Mouse (Mus musculus) mouse trophoblast stem cell (cell line): ENCODE measurements around the gene Asic5.

Experiments
- in situ Hi-C, 2 experiments: fragments of 300-500 bp; cut with MseI, MboI; formaldehyde crosslinking; loops; 2 replicates in 1 of 2; 3 replicates in 1 of 2; pipeline ENCODE4 v1.15.1; 2025

The Asic5 gene

DNA sequence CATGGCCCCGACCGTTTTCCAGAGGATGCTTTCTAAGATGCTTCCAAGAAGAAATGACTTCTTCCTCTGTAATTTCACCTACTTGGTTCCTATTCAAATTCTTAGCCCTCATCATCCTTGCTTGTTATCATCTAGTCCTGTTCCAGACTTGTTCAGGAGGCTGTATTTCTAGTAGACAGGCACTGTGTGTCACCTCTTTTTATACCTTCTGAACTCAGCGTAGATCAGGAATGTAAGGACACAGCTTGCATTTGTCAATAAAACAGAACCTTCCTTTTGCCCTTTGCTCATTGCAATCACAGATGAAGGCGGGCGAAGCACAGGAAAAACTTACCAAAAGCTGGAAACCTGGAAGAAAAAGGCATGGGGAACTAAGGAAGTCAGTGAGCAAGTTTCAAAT is at the start of gene Asic5:
Gene Asic5 (plus strand): TSS at position 301 of the 400 bp plus-strand sequence.
- in situ Hi-C loops, result no loop called here

DNA sequence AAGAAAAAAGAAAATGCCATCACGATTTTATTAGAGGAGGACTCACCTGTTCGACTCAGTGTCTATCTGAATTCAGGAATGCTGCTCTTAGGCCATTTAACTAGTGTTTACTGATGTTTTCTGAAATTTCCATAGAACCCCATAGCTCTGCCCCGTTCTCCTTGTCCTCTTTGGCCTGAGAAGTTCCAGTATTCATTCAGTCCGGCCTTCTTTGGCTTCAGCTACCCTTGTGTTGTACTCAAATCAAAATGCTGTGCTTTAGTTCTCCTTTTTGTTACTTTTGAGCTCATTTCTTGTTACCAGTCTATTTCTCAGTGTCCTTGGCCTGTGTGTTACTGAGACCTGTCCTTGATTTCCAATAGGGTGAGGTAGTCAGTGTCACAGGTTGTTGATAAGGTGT is 48.7 kb upstream of the Asic5 start:
- in situ Hi-C loops, result no loop called here

DNA sequence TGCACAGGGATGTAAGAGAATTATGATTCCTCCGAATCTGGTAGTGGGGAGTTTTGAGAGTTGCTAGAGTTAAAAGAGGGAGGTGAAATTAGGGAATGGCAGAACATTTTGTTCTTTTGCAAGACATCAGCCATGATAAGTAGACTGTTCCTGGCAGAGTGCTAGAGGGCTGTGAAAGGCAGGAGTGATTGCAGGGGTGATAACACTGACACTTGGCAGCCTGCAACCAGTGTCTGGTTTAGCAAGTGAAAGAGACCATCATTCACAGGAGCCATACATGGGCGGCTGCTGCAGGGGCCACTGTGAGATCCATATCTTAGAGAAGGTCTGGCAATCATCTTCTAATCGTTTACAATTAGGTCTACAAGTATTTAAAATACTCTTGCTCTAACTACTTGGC is 43.2 kb upstream of the Asic5 start:
- in situ Hi-C loops, result no loop called here

DNA sequence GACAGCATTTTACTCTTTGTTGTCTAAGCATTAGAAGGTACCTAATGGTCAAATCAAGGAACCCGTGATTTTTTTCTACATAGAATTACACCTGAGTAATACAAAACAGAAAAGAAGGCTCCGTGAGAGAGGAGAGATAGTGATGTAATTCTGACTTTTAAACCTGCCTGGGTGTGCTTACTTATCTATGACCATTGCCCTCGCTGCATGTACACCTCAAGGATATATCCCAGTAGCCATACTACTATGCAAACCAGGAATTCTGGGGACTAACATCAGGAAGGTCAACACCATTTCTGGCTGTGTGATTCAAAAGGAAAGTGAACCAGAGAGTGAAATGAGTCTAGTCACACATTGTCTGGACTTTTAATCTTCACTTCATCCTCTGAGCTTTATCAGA is 39.7 kb upstream of the Asic5 start:
- in situ Hi-C loops, result no loop called here

DNA sequence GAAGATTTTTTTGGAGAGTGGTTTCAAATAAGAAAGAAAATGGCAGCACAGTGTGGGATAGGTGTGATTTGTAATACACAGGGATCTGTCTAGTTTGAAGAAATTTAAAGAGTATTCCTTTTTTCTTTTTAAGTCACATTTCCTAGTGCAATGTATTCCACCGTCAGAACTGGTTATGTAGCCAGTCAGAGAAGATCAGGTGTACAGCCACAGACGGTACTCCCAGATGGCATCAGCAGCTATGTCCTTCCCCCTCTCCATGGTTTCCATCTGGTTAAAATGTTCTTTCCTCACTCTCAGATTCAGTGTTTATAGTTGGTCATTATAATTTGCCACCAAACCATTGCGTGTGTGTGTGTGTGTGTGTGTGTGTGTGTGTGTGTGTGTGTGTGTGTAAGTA is 39.0 kb upstream of the Asic5 start:
- in situ Hi-C loops, result no loop called here

DNA sequence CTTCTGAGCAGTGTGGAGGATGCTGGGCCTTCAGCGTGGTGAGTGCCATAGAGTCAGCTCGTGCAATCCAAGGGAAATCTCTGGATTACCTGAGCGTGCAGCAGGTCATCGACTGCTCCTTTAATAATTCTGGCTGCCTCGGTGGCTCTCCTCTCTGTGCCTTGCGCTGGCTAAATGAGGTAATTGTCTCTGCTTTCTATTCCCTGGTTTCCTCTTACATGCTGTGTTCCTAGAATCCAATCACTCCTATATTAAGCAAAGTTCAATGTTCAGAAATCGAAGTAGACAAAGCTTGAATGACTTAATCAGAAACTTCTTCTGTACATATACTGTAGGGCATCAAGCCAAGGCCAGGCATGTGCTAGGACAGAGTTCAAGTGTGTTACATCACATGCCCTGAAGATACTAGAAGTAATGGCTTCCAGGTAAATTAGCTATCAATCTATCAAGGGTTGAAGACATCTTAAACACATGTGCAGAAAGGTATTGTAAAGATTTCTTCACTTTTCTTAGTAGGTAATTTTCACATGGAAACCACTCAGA is 37.2 kb upstream of the Asic5 start:
- in situ Hi-C loops, result no loop called here

DNA sequence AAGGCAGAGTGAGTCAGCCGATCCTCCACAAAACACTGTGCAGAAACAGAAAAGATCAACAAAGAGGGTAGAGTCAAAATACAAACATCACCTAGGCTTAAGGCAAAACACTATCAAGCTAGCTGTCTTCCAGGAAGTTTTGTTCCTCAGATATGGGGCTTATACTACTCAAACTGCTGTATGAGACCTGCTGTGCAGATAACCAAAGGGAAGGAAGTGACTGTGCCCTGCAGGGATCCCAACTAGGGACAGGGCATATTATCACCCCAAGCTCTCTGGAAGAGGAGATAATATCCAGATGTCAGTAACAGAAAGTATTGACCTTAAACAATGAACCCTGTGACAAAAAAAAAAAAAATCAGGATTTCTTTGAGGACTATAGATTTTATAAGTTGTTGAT is 33.0 kb upstream of the Asic5 start:
- in situ Hi-C loops, result no loop called here

DNA sequence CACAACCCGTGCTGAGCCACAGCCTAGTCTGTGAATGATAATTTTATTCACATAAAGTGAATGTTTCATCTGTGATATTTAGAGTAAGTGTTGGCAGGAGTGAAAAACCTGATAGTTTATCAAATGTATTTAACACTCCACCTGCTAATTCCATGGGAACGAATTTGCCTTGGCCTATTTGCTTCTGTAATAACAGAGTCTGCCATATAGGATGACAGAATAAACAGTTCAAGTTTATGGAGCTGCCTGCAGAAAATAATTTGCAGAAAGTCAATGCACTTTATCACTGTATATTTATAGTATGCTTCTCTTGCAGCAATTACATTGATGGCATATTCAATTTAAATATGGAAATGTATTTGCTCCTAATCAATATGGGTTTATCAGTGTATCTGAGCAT is 30.3 kb upstream of the Asic5 start:
- in situ Hi-C loops, result no loop called here

DNA sequence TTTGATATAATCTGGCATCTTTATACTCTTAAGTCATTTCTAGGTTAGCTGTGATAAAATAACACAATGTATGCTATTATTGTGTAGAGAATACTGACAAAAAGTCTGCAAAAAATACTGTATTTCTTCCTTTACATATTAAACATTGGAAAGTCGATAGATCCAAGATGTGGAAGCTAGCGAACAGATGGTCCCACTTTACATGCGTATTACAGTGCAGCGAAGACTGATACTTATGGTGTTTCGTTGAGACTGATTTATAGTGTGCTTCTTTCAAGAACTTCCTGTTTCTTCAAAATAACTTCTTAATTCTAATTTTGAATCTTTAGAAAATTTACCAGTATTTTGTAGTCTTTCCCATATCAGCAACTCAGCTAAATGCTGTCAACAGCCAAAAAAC is 24.6 kb upstream of the Asic5 start:
- in situ Hi-C loops, result no loop called here

DNA sequence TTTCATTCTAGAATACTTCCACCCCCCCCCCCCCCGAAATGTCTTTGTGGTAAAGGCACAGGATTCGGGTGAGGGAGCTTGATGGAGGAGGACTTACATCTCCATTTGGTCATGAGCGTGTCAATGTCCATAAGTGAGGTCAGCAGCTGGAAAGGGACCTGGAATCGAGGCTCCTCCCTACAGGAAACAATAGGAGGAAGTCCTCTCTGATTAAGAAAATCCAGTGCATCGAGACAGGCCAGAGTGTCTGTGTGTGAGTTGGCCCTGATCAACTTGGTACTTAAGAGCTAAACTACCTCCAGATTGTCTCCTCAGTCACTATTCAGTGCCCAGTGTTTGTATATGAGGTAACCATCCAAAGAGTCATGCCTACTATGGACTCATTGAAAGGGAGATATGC is 20.8 kb upstream of the Asic5 start:
- in situ Hi-C loops, result no loop called here

DNA sequence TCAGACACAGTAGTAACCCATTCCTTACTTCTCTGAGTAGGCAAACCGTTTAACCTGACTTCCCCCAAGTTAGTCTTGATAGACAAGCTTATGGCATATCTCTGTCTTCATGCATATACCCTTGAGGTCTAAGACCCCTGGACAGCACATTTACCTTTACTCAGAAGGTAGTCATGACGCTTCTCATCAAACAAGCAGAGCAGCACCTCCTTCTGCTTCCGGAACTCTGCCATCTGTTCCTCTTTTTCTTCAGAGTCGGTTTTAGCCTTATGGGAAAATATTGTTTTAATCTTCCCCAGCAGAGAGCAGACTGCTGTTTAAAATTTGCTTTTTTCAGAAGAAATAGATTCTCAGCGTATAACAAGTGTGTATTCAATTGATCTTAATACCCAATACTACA is 18.3 kb upstream of the Asic5 start:
- in situ Hi-C loops, result no loop called here

DNA sequence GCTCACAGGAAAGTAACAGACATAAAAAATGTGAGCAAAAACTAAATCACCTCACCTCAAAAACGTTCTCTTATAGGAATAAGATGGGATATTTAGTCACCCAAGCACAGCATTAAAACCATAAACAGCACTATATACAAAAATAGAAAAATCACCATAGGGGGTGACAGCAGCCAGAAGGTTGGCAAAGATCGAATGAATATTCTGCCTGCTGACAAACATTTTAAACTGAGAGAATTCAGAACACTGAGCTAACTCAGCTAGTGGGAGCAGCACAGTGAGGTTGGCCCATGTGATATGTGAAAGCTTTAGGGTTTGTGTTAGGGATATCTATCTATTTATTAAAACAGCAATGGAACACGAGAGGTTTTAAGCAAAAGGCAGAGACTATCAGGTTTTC is 17.5 kb upstream of the Asic5 start:
- in situ Hi-C loops, result no loop called here

DNA sequence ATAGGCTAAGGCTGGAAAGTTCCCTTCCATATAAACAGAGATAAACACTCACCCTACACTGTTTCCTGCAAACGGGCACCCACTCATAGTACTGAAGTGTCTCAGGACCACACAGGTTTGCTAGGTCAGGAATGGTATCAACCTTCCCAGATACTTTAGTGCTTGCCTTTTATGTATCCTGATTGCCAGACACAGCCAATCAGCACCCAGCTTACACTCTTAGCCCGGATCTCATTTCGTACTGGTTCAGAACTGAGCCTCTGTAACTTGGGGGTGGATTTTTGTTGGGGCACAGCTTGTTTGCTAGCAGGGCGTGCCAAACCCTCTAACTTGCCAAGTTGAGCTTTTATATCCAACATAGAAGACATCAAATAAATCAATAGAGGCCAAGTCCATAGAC is 6.5 kb upstream of the Asic5 start:
- in situ Hi-C loops, result no loop called here

DNA sequence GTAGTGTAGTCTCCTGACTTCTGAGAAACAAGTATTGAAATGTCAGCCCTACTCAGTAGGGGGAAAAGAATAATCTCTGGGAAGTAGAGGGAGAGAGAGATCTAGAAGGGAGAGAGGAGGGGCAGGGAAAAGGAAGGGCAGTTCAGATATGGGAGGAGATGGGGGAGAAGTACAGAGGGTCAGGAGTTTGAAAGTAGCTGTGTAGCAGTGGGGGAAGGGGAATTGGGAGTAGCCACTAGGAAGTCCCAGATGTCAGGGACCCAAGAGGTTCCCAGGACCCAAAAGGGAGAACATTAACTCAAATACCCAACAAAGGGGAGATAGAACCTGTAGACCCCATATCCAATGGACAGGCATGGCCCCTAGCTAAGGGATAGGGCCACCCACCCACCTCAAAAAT is 6.0 kb upstream of the Asic5 start, which contains the start of gene Tdo2:
Gene Tdo2 (minus strand): TSS at position 101 of the 400 bp plus-strand sequence.
- in situ Hi-C loops, result no loop called here

DNA sequence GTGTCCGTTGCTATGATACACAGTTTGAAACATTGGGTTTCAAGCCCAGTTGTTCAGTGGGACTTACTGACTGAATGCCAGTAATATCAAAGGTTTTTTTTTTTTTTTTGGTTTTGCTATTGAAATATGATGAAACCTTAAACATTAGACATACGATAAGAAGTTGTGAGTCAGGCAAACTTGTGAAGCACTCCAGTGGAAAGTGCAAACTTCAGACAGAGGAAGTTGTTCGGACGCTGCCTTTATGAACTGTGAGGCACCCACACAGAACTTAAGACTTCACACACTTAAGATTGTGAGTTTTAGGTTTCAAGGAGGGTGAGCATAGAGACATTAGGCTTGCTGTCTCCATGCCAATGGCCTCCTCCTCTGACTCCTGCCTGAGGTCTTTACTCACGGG is 514 bp upstream of the Asic5 start:
- in situ Hi-C loops, result no loop called here

DNA sequence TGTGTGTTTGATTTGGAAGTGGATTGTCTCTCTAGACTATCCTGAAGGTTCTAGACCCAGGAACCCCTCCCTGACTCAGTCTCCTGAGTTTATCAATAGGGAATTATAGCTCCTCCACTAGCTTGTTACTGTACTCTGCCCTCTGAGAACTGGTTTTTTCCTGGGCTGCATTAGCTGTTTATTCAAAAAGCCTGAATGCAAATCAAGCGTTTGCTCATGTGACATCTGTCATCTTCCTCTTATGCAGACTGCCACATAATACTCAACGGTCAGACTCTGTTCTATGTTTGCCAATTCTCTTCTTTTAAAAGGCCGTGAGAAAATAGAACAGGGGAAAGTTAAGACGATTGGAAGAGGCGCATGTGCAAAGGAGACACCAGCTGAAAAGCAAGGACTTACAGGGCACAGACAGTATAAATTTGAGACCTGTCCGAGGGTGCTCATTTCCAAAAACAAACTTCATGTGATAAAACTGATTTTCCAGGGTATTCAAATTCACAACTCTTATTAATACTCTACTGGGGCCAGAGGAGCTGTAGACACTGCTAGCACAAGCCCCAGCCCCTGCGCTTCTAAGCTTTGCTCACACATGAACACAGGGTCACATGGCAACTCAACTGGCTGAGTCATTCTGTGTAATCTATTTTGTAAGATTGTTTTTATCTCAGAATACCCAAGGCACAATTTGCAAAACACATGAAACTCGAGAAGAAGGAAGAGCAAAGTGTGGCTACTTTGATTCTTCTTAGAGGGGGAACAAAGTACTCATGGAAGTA is 1.2 kb downstream of the Asic5 start:
- in situ Hi-C loops, result no loop called here

DNA sequence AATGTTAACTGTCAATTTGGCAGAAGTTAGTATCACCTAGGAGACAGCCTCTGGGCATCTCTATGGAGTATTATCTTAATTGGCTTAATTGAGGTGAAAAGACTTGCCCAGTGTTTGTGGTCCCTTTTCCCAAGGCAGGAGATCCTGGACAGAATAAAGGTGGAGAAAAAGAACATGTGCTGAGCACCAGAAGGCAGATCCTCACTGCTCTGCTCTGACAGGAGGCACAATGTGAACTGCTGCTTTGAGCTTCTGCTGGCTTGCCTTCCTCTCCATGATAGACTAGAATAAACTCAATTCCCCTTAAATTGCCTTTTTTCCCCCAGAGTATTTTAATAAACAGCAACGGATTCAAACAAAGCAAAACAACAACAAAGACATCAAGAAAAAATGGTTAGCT is 3.0 kb downstream of the Asic5 start:
- in situ Hi-C loops, result no loop called here

DNA sequence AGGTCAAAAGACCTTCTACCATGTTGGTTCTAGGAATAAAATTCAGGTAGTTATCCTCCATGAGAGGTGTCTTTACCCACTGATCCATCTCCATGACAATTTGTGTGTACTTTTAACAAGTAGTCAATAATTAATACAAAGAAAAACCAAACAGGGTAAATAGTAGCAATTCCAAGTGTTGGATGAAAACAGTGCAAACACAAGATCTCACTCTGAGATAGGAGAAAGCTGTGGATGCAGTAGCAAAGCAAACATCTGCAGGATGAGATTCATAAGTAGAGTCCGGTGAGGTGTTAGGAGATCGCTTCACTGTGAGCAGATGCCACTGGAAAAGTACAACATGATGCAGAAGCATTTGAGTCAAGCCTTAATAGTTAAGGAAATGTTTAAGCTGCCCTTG is 4.0 kb downstream of the Asic5 start:
- in situ Hi-C loops, result no loop called here

DNA sequence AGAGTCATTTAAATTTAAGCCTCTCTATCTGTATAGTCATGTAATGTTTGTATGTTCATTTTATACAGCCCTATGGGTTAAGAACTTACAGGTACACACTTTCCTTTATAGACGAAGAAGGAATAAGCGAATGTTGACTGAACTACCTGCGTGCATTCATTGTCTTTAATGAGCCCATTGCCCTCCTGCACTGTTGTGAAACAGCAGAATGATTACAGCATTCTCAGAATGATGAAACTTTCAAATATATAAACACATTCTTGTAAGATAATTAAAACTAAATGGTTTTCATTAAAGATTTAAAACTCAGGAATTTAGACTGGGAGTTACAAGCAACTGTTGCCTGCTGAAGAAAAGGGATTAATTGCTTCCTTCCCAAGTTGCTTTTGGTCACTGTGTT is 5.5 kb downstream of the Asic5 start:
- in situ Hi-C loops, result no loop called here

DNA sequence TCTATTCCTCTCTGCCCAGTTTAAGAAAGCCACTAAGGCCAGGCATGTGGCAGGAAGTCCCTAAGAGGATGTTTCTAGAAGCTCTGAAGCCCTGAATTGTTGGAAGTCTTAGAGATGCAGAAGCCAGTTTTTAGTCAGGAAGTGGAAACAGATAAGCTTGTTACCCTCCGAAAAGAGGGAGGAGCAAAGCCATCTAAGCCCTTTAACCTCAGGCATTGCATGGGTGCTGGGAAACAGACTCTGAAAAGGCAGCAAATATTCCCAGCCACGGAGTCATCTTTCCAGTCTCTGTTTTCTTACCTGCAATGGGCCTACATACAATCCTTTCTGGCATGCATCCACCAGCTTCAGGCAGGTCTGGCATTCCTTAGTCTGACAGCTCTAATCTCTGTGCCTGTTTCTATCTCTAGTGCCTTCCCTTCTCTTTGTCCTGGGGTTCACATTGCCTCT is 7.6 kb downstream of the Asic5 start:
- in situ Hi-C loops, result no loop called here

DNA sequence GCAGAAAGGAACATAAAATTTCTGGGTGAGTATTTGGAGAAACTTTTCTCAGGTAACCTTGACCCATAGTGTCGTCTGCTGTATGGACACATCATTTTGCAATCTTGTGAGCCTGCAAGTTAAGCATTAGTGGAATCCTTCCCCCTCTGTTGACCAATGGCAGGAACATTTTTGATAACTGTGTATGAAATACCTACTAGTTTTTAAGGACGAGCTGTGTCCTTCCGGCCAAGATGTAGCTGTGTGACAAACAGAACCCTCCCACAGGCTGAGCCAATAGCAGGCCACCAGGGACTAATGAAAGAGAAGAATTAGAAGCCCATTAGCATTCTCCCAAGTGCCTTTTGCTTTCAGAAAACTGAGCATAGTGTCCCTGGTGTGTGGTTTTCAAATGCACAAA is 8.4 kb downstream of the Asic5 start:
- in situ Hi-C loops, result no loop called here

DNA sequence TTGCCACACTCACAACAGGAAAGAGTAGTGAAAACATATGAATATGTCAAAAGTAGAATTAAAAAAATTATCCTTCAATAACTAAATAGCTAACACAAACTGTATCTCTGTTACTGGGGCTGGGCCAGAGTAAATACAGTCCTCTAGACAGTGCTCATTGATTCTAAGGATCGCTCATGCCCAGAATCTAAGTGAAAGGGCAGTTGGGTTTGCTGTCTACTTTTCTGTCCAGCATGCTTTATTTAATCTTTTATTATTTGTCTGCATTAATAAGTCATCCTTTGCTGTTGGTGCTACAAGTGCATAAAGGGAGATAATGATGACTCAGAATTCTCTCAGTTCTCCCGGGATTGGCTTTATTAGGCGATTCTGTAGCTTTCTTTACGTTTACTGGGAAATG is 13.3 kb downstream of the Asic5 start:
- in situ Hi-C loops, result no loop called here

DNA sequence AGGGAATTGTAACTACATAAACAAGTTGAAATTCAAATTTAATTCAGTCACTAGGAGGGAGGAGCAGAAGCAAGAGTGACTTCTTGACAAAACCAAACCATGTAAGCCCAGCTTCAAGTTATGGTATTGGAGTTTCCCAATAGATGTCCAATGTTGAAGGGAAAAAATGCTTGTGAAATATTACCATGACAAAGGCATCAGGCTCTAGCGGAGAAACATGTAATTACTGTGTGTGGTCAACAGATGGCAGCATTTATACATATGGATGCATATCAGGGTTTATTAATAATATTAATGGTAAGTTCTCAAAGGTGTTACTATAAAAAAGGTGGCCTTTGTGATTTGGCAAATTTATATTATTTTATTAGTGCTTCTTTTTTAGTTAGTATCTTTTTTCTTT is 13.9 kb downstream of the Asic5 start:
- in situ Hi-C loops, result no loop called here

DNA sequence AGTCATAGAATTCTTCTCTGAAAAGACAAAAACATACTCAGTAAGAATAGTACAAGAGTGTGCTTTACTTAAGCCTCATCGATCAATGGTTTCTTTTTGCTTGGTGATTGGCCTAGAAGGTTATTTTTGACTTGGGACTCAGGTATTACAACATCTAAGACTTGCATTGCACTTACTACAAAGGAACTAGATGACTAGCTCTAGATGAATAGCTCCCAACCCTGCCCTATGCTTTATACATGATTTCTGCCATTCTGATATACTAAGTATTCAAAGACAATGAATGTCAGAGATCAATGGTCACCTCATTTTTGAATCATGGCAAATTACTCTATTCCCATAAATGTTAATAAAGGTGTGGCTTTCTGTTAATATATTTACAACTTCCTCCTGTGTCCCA is 24.9 kb downstream of the Asic5 start:
- in situ Hi-C loops, result no loop called here
